Mouse (Mus musculus): ENCODE results near the gene Gper1. TPM values are rescaled to one million over a fixed set of nuclear protein-coding genes. Genes with fewer than 3 reads are reported as not detected.

The Gper1 gene
- polyA plus RNA-seq, 1 experiment from 2014 or later = 4.4 TPM

- DNase-seq (ENCODE audit: low spot score) (peak; percentile 88), ATAC-seq (ENCODE audit: insufficient read depth, low FRiP score, low TSS enrichment) (peak; percentile 90)
- Histone ChIP-seq H3K27ac (ENCODE audit: low read depth, low read length) (no peak overlapping the region), H3K9ac (ENCODE audit: low read length) (peak overlapping the region; percentile 67), H3K4me1 (ENCODE audit: control insufficient read depth, insufficient read depth, low read length) (no peaks in the 10 kb centered on the region), H3K36me3 (ENCODE audit: control insufficient read depth, insufficient read depth, low read length) (no peaks in the 10 kb centered on the region), H3K4me2 (ENCODE audit: low read depth) (peak overlapping the region; percentile 86), H3K27me3 (ENCODE audit: control insufficient read depth, insufficient read depth, low read length) (no peaks in the 10 kb centered on the region), H3K4me3 (ENCODE audit: low read depth, low read length) (peak overlapping the region; percentile 62), H3K9me3 (ENCODE audit: control insufficient read depth, low read length) (no peaks in the 10 kb centered on the region)
- 2% methylated on average over 73 of the region's 73 CpGs for WGBS
Measured at GRCm38 (mm10) chr5:139380385-139381248, 42.3 kb upstream of the Gper1 start.

- Histone ChIP-seq H3K4me3 (ENCODE audit: low read depth, low read length) (no peak overlapping the region), H3K4me2 (ENCODE audit: low read depth) (no peak overlapping the region), H3K27me3 (ENCODE audit: control insufficient read depth, insufficient read depth, low read length) (no peaks in the 10 kb centered on the region), H3K36me3 (ENCODE audit: control insufficient read depth, insufficient read depth, low read length) (no peaks in the 10 kb centered on the region), H3K9ac (ENCODE audit: low read length) (no peak overlapping the region), H3K4me1 (ENCODE audit: control insufficient read depth, insufficient read depth, low read length) (no peaks in the 10 kb centered on the region), H3K27ac (ENCODE audit: low read depth, low read length) (no peak overlapping the region), H3K9me3 (ENCODE audit: control insufficient read depth, low read length) (no peaks in the 10 kb centered on the region)
- DNase-seq (ENCODE audit: low spot score) = no peak
- ATAC-seq (ENCODE audit: insufficient read depth, low FRiP score, low TSS enrichment) = no peak
- WGBS = 82% methylated on average over 17 of the region's 18 CpGs
Measured at GRCm38 (mm10) chr5:139381586-139382513, 41.1 kb upstream of the Gper1 start.

- no peak for ATAC-seq (ENCODE audit: insufficient read depth, low FRiP score, low TSS enrichment)
Measured at GRCm38 (mm10) chr5:139382760-139383159, 40.2 kb upstream of the Gper1 start.

GRCm38 (mm10) chr5:139383234-139383633 is 39.7 kb upstream of the Gper1 start:
- Histone ChIP-seq H3K4me1 (ENCODE audit: control insufficient read depth, insufficient read depth, low read length) (peaks cover under 1% of the 10 kb centered on the region; the same call in 1 of the 2 replicates), H3K36me3 (ENCODE audit: control insufficient read depth, insufficient read depth, low read length) (no peaks in the 10 kb centered on the region), H3K9ac (ENCODE audit: low read length) (no peak overlapping the region), H3K27ac (ENCODE audit: low read depth, low read length) (no peak overlapping the region), H3K27me3 (ENCODE audit: control insufficient read depth, insufficient read depth, low read length) (no peaks in the 10 kb centered on the region), H3K4me2 (ENCODE audit: low read depth) (no peak overlapping the region), H3K9me3 (ENCODE audit: control insufficient read depth, low read length) (no peaks in the 10 kb centered on the region), H3K4me3 (ENCODE audit: low read depth, low read length) (no peak overlapping the region)
- WGBS = 80% methylated on average over 9 of the region's 9 CpGs
- no peak for DNase-seq (ENCODE audit: low spot score)
- no peak for ATAC-seq (ENCODE audit: insufficient read depth, low FRiP score, low TSS enrichment)

More at GRCm38 (mm10) chr5:139382760-139383159, 40.2 kb upstream of the Gper1 start:
- Histone ChIP-seq H3K36me3 (ENCODE audit: control insufficient read depth, insufficient read depth, low read length) (no peaks in the 10 kb centered on the region), H3K9me3 (ENCODE audit: control insufficient read depth, low read length) (no peaks in the 10 kb centered on the region), H3K27ac (ENCODE audit: low read depth, low read length) (peak overlapping the region; percentile 58; the same call in 1 of the 2 replicates), H3K4me2 (ENCODE audit: low read depth) (no peak overlapping the region), H3K9ac (ENCODE audit: low read length) (no peak overlapping the region), H3K4me1 (ENCODE audit: control insufficient read depth, insufficient read depth, low read length) (no peaks in the 10 kb centered on the region), H3K27me3 (ENCODE audit: control insufficient read depth, insufficient read depth, low read length) (no peaks in the 10 kb centered on the region), H3K4me3 (ENCODE audit: low read depth, low read length) (no peak overlapping the region)
- DNase-seq (ENCODE audit: low spot score) = no peak
- 81% methylated on average over 8 of the region's 8 CpGs for whole genome bisulfite sequencing

- Histone ChIP-seq H3K4me2 (ENCODE audit: low read depth) (no peak overlapping the region), H3K9ac (ENCODE audit: low read length) (no peak overlapping the region), H3K4me3 (ENCODE audit: low read depth, low read length) (no peak overlapping the region), H3K9me3 (ENCODE audit: control insufficient read depth, low read length) (no peaks in the 10 kb centered on the region), H3K4me1 (ENCODE audit: control insufficient read depth, insufficient read depth, low read length) (peaks cover 8% of the 10 kb centered on the region; the same call in 1 of the 2 replicates), H3K27me3 (ENCODE audit: control insufficient read depth, insufficient read depth, low read length) (no peaks in the 10 kb centered on the region), H3K27ac (ENCODE audit: low read depth, low read length) (no peak overlapping the region), H3K36me3 (ENCODE audit: control insufficient read depth, insufficient read depth, low read length) (no peaks in the 10 kb centered on the region)
- DNase-seq (ENCODE audit: low spot score) (no peak), ATAC-seq (ENCODE audit: insufficient read depth, low FRiP score, low TSS enrichment) (no peak)
- 79% methylated on average over 10 of the region's 10 CpGs for WGBS
Measured at GRCm38 (mm10) chr5:139384531-139384930, 38.4 kb upstream of the Gper1 start.

GRCm38 (mm10) chr5:139386047-139386446 is 36.9 kb upstream of the Gper1 start:
- Histone ChIP-seq H3K27ac (ENCODE audit: low read depth, low read length) (no peak overlapping the region), H3K4me3 (ENCODE audit: low read depth, low read length) (no peak overlapping the region), H3K9ac (ENCODE audit: low read length) (no peak overlapping the region), H3K4me2 (ENCODE audit: low read depth) (no peak overlapping the region), H3K36me3 (ENCODE audit: control insufficient read depth, insufficient read depth, low read length) (no peaks in the 10 kb centered on the region), H3K9me3 (ENCODE audit: control insufficient read depth, low read length) (no peaks in the 10 kb centered on the region), H3K4me1 (ENCODE audit: control insufficient read depth, insufficient read depth, low read length) (peaks cover 12% of the 10 kb centered on the region; the same call in 1 of the 2 replicates), H3K27me3 (ENCODE audit: control insufficient read depth, insufficient read depth, low read length) (no peaks in the 10 kb centered on the region)
- DNase-seq (ENCODE audit: low spot score) (no peak), ATAC-seq (ENCODE audit: insufficient read depth, low FRiP score, low TSS enrichment) (no peak)
- WGBS = 94% methylated on average over 5 of the region's 5 CpGs

- no peak overlapping the region for H3K4me2 ChIP-seq (ENCODE audit: low read depth)
- peaks cover 12% of the 10 kb centered on the region; the same call in 1 of the 2 replicates for H3K4me1 ChIP-seq (ENCODE audit: control insufficient read depth, insufficient read depth, low read length)
- no peaks in the 10 kb centered on the region for H3K9me3 ChIP-seq (ENCODE audit: control insufficient read depth, low read length)
- H3K27me3 ChIP-seq (ENCODE audit: control insufficient read depth, insufficient read depth, low read length) = no peaks in the 10 kb centered on the region
- H3K36me3 ChIP-seq (ENCODE audit: control insufficient read depth, insufficient read depth, low read length) = no peaks in the 10 kb centered on the region
- H3K27ac ChIP-seq (ENCODE audit: low read depth, low read length) = 0 out of 2 replicates have a peak overlapping the region, but pooled peaks have one; percentile 49
- no peak overlapping the region for H3K4me3 ChIP-seq (ENCODE audit: low read depth, low read length)
- ATAC-seq (ENCODE audit: insufficient read depth, low FRiP score, low TSS enrichment) (no peak), DNase-seq (ENCODE audit: low spot score) (no peak)
- 71% methylated on average over 10 of the region's 10 CpGs for WGBS
- H3K9ac ChIP-seq (ENCODE audit: low read length) = no peak overlapping the region
Measured at GRCm38 (mm10) chr5:139387329-139388194, 35.4 kb upstream of the Gper1 start.

- no peak overlapping the region for H3K4me3 ChIP-seq (ENCODE audit: low read depth, low read length)
- H3K9me3 ChIP-seq (ENCODE audit: control insufficient read depth, low read length) = no peaks in the 10 kb centered on the region
- H3K4me1 ChIP-seq (ENCODE audit: control insufficient read depth, insufficient read depth, low read length) = peaks cover 12% of the 10 kb centered on the region; the same call in 1 of the 2 replicates
- H3K36me3 ChIP-seq (ENCODE audit: control insufficient read depth, insufficient read depth, low read length) = no peaks in the 10 kb centered on the region
- DNase-seq (ENCODE audit: low spot score) (no peak), ATAC-seq (ENCODE audit: insufficient read depth, low FRiP score, low TSS enrichment) (no peak)
- H3K27me3 ChIP-seq (ENCODE audit: control insufficient read depth, insufficient read depth, low read length) = no peaks in the 10 kb centered on the region
- H3K9ac ChIP-seq (ENCODE audit: low read length) = no peak overlapping the region
- peak overlapping the region; percentile 20; the same call in 1 of the 2 replicates for H3K27ac ChIP-seq (ENCODE audit: low read depth, low read length)
- WGBS = 49% methylated on average over 4 of the region's 4 CpGs
- no peak overlapping the region for H3K4me2 ChIP-seq (ENCODE audit: low read depth)
Measured at GRCm38 (mm10) chr5:139388195-139388570, 34.8 kb upstream of the Gper1 start.

Measured in neural tube, embryonic 11.5 days (tissue).